Mouse (Mus musculus) testis, adult 2 months (tissue): ENCODE measurements around the gene Socs2. TPM values are rescaled to one million over a fixed set of nuclear protein-coding genes. Genes with fewer than 3 reads are reported as not detected.

Source experiments
- H3K27ac ChIP-seq: fragments of 200-500 bp; 2 replicates; pipeline ENCODE4 v1.5.1; 2012; ENCODE audit warnings: low read depth, low read length; ENCODE audit not compliant: control insufficient read depth, insufficient read depth
- H3K27me3 ChIP-seq: fragments of 200-500 bp; 2 replicates; pipeline ENCODE4 v1.6.1; 2012; ENCODE audit warnings: mild to moderate bottlenecking, low read length, moderate library complexity; ENCODE audit not compliant: control insufficient read depth, insufficient read depth
- H3K36me3 ChIP-seq: fragments of 200-500 bp; 2 replicates; pipeline ENCODE4 v1.6.1; 2012; ENCODE audit warnings: mild to moderate bottlenecking, low read length; ENCODE audit not compliant: control insufficient read depth, insufficient read depth
- H3K4me1 ChIP-seq: fragments of 200-500 bp; 2 replicates; pipeline ENCODE4 v1.6.1; 2012; ENCODE audit warnings: low read length; ENCODE audit not compliant: control insufficient read depth, insufficient read depth
- H3K4me3 ChIP-seq: fragments of 200-500 bp; 2 replicates; pipeline ENCODE4 v1.5.1; 2012; ENCODE audit warnings: low read depth, mild to moderate bottlenecking, low read length, moderate library complexity, mixed read lengths; ENCODE audit not compliant: control insufficient read depth
- CTCF ChIP-seq: fragments of 200-500 bp; IDR thresholded peaks from 2 replicates; pipeline ENCODE4 v1.5.1; 2012; ENCODE audit warnings: low read depth, mild to moderate bottlenecking, inconsistent platforms, low read length, moderate library complexity; ENCODE audit not compliant: control insufficient read depth, insufficient read depth, insufficient replicate concordance
- POLR2A ChIP-seq: fragments of 200-500 bp; IDR thresholded peaks from 2 replicates; pipeline ENCODE4 v1.6.1; 2012; ENCODE audit warnings: low read depth, mild to moderate bottlenecking, inconsistent platforms, low read length, moderate library complexity; ENCODE audit not compliant: control insufficient read depth
- polyA plus RNA-seq: library from polyadenylated mRNA; depleted of rRNA; stranded (reverse); fragments of >200 nt; gene quantifications from 2 replicates; pipeline ENCODE4 v1.2.3, GENCODE M21; 2012

Gene Socs2
- polyA plus RNA-seq, 1 experiment = 4.3 TPM

DNA sequence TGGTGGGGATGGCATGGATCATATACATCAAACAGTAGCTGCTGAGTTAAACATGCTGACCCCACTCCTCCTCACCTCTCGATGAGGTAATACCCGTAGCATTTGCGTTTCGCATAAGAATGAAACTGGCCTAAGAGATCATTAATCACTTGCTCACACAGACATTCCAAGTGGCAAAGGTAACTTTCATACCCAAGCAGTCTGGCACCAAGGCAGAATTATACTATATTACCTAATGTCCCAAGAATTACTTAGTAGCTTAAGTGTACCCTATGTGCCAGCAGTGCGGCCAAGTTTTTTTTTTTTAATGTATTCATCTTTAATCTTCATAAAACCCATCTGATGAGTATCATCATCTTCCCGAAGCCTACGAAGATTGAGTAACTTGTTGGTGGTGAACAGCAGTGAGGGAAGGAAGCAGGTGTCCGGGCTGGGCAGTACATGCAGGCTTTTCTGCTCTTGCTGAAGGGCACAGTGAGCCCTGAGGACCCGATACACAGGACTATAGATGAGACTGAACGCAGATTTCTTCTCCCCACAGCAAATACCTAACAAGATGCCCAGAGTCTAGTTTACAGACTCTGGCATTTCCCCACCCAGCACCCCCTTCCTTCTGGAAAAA, 22.8 kb upstream of the Socs2 start:
- Histone ChIP-seq H3K4me3 (no peak overlapping the region), H3K27ac (no peak overlapping the region), H3K4me1 (no peaks in the 10 kb centered on the region), H3K36me3 (no peaks in the 10 kb centered on the region), H3K27me3 (no peaks in the 10 kb centered on the region)
- TF ChIP-seq POLR2A = no peak
- no peak for TF ChIP-seq CTCF

DNA sequence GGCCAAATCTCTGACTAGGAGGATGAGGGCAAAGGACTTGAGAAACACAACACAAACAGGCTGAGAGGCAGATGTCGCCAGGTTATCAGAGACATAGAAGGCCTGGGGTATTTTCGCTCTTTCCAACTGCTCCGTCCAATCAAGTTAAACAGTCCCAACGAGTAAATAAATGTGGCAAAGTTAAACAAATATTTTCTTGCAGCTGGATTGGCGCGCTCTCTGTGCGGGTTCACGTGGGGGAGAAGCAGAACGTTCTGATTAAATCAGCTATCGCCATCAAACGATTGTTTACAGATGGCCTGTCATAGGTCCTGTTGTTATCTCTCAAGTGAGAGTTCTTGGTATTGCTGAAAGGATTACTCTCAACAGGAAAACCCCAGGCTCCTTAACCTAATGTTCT, 22.0 kb upstream of the Socs2 start:
- TF ChIP-seq POLR2A (no peak), CTCF (no peak)
- Histone ChIP-seq H3K27me3 (no peaks in the 10 kb centered on the region), H3K4me1 (no peaks in the 10 kb centered on the region), H3K4me3 (no peak overlapping the region), H3K27ac (no peak overlapping the region), H3K36me3 (no peaks in the 10 kb centered on the region)

DNA sequence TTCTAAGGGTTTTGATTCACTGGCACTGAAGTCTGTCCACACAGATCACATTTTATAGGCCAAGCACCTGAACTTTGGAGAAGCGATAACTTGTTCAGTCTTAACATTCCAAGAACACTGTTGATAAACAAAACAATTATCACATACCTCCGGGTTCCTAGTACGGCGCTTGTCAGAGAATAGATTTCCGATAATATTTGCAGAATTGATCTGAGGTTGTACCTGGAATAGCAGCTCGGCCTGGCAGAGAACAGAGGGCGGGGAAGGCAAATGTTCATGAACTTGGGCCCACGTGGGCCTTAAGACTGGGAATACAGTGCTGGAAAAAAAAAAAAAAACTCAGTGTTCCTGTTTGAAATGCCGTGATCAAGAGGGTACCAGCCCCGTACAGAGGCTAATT, 13.3 kb upstream of the Socs2 start:
- Histone ChIP-seq H3K4me1 (no peaks in the 10 kb centered on the region), H3K4me3 (no peak overlapping the region), H3K27me3 (no peaks in the 10 kb centered on the region), H3K27ac (no peak overlapping the region), H3K36me3 (no peaks in the 10 kb centered on the region)
- TF ChIP-seq POLR2A (no peak), CTCF (no peak)

DNA sequence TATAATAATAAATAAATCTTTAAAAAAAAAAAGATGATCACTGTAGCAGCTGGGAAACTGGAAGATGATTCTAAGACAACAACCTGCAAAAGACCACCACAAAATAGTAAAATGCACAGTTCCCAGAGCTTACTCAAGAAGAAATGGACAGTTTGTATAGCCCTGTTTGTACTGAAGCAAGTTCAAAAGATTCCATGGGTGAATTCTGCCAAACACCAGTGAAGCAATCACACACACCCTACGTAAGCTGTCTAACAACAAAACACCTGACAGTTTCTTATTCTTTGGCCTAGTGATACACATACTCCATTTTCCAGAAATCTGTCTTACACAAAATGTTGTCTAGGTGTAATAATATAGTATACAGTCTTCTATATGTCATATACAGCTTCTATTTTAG, 12.1 kb upstream of the Socs2 start:
- Histone ChIP-seq H3K36me3 (no peaks in the 10 kb centered on the region), H3K4me3 (no peak overlapping the region), H3K4me1 (no peaks in the 10 kb centered on the region), H3K27me3 (no peaks in the 10 kb centered on the region), H3K27ac (no peak overlapping the region)
- TF ChIP-seq CTCF = no peak
- no peak for TF ChIP-seq POLR2A

DNA sequence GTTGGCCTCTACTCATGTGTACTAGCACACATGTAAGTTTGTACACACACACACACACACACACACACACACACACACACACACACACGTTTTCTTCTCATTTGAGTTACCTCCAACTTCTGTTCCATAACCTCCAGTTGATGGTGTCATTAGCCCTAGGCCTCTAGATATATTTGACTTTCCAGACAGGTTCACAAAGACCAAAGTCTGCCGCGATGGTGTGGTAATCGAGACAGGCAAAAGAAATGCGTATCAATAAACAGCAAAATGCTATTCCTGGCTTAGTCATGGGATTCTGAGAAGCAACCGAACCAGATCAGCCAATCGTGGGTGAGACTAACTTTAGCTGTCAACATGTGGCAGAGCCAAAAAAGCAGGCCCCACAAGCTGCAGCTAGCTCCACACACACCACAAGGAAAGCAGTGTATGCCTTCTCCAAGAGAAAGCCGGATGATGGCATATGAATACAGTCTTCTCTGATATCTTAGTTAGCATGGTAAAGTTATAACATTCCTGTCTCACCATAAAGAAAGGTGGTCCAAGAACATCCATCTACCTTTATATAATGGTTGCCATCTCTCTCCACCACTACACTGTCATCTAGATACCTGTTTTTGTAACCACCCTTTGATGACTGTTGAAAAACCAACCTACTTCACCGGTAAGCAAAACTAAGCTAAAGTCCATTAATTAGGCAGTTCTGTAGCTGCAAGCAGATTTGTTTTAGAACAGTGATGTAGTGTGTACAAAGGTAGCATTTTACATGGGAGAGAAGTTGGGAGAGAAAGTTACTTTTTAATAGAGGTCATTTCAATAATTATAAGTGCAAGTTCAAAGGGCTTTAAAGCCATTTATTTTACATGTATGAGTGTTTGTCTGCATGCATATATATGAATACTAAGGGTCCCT, 9.5 kb upstream of the Socs2 start:
- no peaks in the 10 kb centered on the region for H3K27me3 ChIP-seq
- no peak overlapping the region for H3K4me3 ChIP-seq
- H3K27ac ChIP-seq = no peak overlapping the region
- H3K36me3 ChIP-seq = no peaks in the 10 kb centered on the region
- TF ChIP-seq POLR2A = no peak
- TF ChIP-seq CTCF = no peak
- no peaks in the 10 kb centered on the region for H3K4me1 ChIP-seq

DNA sequence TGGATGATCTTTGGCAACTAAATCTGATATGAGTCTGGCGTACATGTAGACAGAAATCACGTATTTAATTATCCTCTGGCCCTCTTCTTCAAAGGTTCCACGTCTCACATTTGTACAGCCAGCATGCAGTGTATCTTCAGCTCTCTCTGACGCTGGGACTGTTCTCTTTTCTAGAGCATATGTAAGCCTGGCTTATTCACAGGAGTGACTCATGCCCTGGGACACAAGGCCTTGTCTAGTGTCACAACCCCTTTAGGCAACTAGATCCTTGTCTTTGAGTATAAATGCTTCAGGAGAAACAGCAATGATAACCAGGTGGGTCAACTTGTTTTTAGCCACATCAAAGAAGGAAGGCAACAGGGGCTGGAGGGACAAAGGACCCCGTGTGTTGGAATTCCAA, 5.7 kb upstream of the Socs2 start:
- H3K27ac ChIP-seq = no peak overlapping the region
- H3K4me3 ChIP-seq = no peak overlapping the region
- H3K4me1 ChIP-seq = peaks cover 4% of the 10 kb centered on the region; the same call in 1 of the 2 replicates
- no peaks in the 10 kb centered on the region for H3K36me3 ChIP-seq
- TF ChIP-seq POLR2A (no peak), CTCF (no peak)
- no peaks in the 10 kb centered on the region for H3K27me3 ChIP-seq

DNA sequence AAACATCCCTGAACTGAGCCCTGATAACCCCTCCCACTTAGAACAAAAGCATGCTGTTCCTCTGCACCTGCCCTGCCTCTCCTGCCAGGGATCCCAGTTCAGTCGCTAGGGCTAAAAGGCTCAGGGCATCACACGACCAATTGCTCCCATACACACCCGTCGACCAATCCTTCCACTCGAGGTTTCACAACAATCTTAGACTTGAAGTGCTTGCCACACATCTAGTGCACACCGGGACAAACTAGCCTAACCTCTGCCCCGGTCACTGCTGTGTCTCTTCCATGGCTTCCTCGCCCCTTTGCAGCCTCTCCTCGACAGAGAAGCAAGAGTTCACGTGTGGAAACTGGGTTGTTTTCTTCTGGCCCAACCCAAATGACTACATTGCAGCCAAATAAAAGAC, 3.3 kb upstream of the Socs2 start:
- Histone ChIP-seq H3K4me1 (peaks cover 18% of the 10 kb centered on the region), H3K27me3 (peaks cover 2% of the 10 kb centered on the region; the same call in 1 of the 2 replicates), H3K27ac (no peak overlapping the region), H3K4me3 (no peak overlapping the region), H3K36me3 (no peaks in the 10 kb centered on the region)
- no peak for TF ChIP-seq POLR2A
- TF ChIP-seq CTCF = no peak
